ENCODE assay signal across 8 mouse cellular contexts in genomic region chr4:124847573-124847972, GRCm38 (mm10). TPM values are rescaled to one million over a fixed set of nuclear protein-coding genes. Genes with fewer than 3 reads are reported as not detected.
DNase-seq lines count a peak whose midpoint lies in the region; ATAC-seq and TF ChIP-seq lines count a peak whose summit lies in the region.

No protein-coding gene starts in this region.

- H3K9ac ChIP-seq in intestine, postnatal 0 days (ENCODE audit: low read depth, low read length) = no peak overlapping the region; the same call in 1 of the 2 replicates
- no peak overlapping the region for H3K9ac ChIP-seq in intestine, embryonic 16.5 days (ENCODE audit: low read depth, low read length)

- H3K36me3 ChIP-seq in intestine, postnatal 0 days (ENCODE audit: control insufficient read depth, insufficient read depth) = peaks cover 20% of the 10 kb centered on the region; the same call in 1 of the 2 replicates
- no peaks in the 10 kb centered on the region for H3K36me3 ChIP-seq in intestine, embryonic 16.5 days (ENCODE audit: control insufficient read depth, insufficient read depth, low read length)
- H3K36me3 ChIP-seq in splenic B cell, adult 2 months (ENCODE audit: control insufficient read depth, insufficient read depth, low read length, poor library complexity, severe bottlenecking) = no peaks in the 10 kb centered on the region

- ATAC-seq in intestine, postnatal 0 days = no peak
- ATAC-seq in intestine, embryonic 16.5 days = no peak

- H3K4me1 ChIP-seq in intestine, postnatal 0 days (replicated peaks; ENCODE audit: control insufficient read depth, insufficient read depth, low read length) = no peaks in the 10 kb centered on the region; the same call in none of the 2 replicates
- peaks cover 11% of the 10 kb centered on the region for H3K4me1 ChIP-seq in intestine, embryonic 16.5 days (ENCODE audit: control insufficient read depth, insufficient read depth, low read length)

- H3K27me3 ChIP-seq in intestine, postnatal 0 days (replicated peaks; ENCODE audit: control insufficient read depth, insufficient read depth, low read length) = no peaks in the 10 kb centered on the region
- H3K27me3 ChIP-seq in intestine, embryonic 16.5 days (replicated peaks; ENCODE audit: control insufficient read depth, insufficient read depth, low read length) = no peaks in the 10 kb centered on the region
- H3K27me3 ChIP-seq in splenic B cell, adult 2 months (ENCODE audit: control insufficient read depth, insufficient read depth, low read length, poor library complexity, severe bottlenecking) = no peaks in the 10 kb centered on the region

- no peak overlapping the region for H3K27ac ChIP-seq in intestine, postnatal 0 days (ENCODE audit: low read depth, low read length)
- no peak overlapping the region for H3K27ac ChIP-seq in intestine, embryonic 16.5 days (ENCODE audit: low read length)

- H3K4me2 ChIP-seq in intestine, postnatal 0 days (replicated peaks; ENCODE audit: low read depth) = no peak overlapping the region
- H3K4me2 ChIP-seq in intestine, embryonic 16.5 days (ENCODE audit: low read depth, low read length) = no peak overlapping the region

- TF ChIP-seq CTCF in intestine, postnatal 0 days (IDR thresholded peaks at IDR 0.05; ENCODE audit: low read depth) = peak; percentile 95

- peak; percentile 83 to 88 for DNase-seq in cerebellum, adult 18-20 months
- DNase-seq in frontal cortex, postnatal 14 days (ENCODE audit: low spot score in 2 of 2) = peak; percentile 76 to 87
- peak; percentile 70 to 85 for DNase-seq in kidney, adult 8-10 months
- DNase-seq in liver = peak; percentile 85
- peak; percentile 83 for DNase-seq in naive thymus-derived CD4-positive, alpha-beta T cell, adult 2 months (ENCODE audit: low read depth)
- peak; percentile 79 for DNase-seq in splenic B cell, adult 2 months (ENCODE audit: low read depth, low spot score)

- no peaks in the 10 kb centered on the region for H3K9me3 ChIP-seq in intestine, postnatal 0 days (ENCODE audit: control insufficient read depth)
- no peaks in the 10 kb centered on the region for H3K9me3 ChIP-seq in intestine, embryonic 16.5 days (ENCODE audit: control insufficient read depth, low read length)

- H3K4me3 ChIP-seq in intestine, postnatal 0 days (ENCODE audit: low read depth, low read length) = no peak overlapping the region
- H3K4me3 ChIP-seq in intestine, embryonic 16.5 days (ENCODE audit: low read length) = no peak overlapping the region

- WGBS in intestine, postnatal 0 days = 11% methylated on average over 8 of the region's 8 CpGs
- 16% methylated on average over 8 of the region's 8 CpGs for WGBS in intestine, embryonic 16.5 days

RNA-seq across cellular contexts. Expression of gene Yrdc, which starts 2.9 kb away (rescaled TPM):
- polyA plus RNA-seq in intestine, postnatal 0 days (2015; fragmentation: Nextera tagmentation; extraction: Ambion mirVana) = 19.9 and 22.7 TPM in 2 replicates
- polyA plus RNA-seq in intestine, embryonic 16.5 days (2015; fragmentation: Nextera tagmentation; extraction: Ambion mirVana) = 27.3 and 29.5 TPM in 2 replicates

RNA-seq across cellular contexts. Expression of gene 1110065P20Rik, which starts 3.4 kb away (rescaled TPM):
- 58.8 and 59.4 TPM in 2 replicates for polyA plus RNA-seq in intestine, postnatal 0 days (2015; fragmentation: Nextera tagmentation; extraction: Ambion mirVana)
- 35.3 and 35.8 TPM in 2 replicates for polyA plus RNA-seq in intestine, embryonic 16.5 days (2015; fragmentation: Nextera tagmentation; extraction: Ambion mirVana)

RNA-seq across cellular contexts. Expression of gene Maneal, which starts 14.4 kb away (rescaled TPM):
- 0.17 and 0.24 TPM in 2 replicates for polyA plus RNA-seq in intestine, postnatal 0 days (2015; fragmentation: Nextera tagmentation; extraction: Ambion mirVana)
- polyA plus RNA-seq in intestine, embryonic 16.5 days (2015; fragmentation: Nextera tagmentation; extraction: Ambion mirVana) = 0.36 and 0.44 TPM in 2 replicates

RNA-seq across cellular contexts. Expression of gene Epha10, which starts 33.1 kb away (rescaled TPM):
- 0.03 and 0.04 TPM in 2 replicates for polyA plus RNA-seq in intestine, postnatal 0 days (2015; fragmentation: Nextera tagmentation; extraction: Ambion mirVana)
- polyA plus RNA-seq in intestine, embryonic 16.5 days (2015; fragmentation: Nextera tagmentation; extraction: Ambion mirVana) = 0.07 and 0.15 TPM in 2 replicates

RNA-seq across cellular contexts. Expression of gene Mtf1, which starts 45.7 kb away (rescaled TPM):
- polyA plus RNA-seq in intestine, postnatal 0 days (2015; fragmentation: Nextera tagmentation; extraction: Ambion mirVana) = 10.4 and 11.5 TPM in 2 replicates
- 8.5 and 11.1 TPM in 2 replicates for polyA plus RNA-seq in intestine, embryonic 16.5 days (2015; fragmentation: Nextera tagmentation; extraction: Ambion mirVana)
